Mouse (Mus musculus): ENCODE measurements around the gene Plekha7.

The Plekha7 gene

GRCm38 (mm10) chr7:116287959-116288358, 20.2 kb downstream of the Plekha7 start:
- no peak for DNase-seq

GRCm38 (mm10) chr7:116286611-116287355, 21.4 kb downstream of the Plekha7 start:
- no peak for DNase-seq

GRCm38 (mm10) chr7:116286173-116286572, 22.0 kb downstream of the Plekha7 start:
- peak; percentile 66 for DNase-seq

GRCm38 (mm10) chr7:116285216-116285615, 23.0 kb downstream of the Plekha7 start:
- DNase-seq, result no peak

- peak; percentile 95 for DNase-seq
Measured at GRCm38 (mm10) chr7:116282755-116283154, 25.4 kb downstream of the Plekha7 start.

- DNase-seq, result peak; percentile 86
Measured at GRCm38 (mm10) chr7:116280126-116280525, 28.1 kb downstream of the Plekha7 start.

GRCm38 (mm10) chr7:116278280-116278679, 29.9 kb downstream of the Plekha7 start:
- DNase-seq, result no peak

GRCm38 (mm10) chr7:116276315-116276714, 31.9 kb downstream of the Plekha7 start:
- no peak for DNase-seq

GRCm38 (mm10) chr7:116273111-116273510, 35.1 kb downstream of the Plekha7 start:
- DNase-seq, result no peak

- DNase-seq, result no peak
Measured at GRCm38 (mm10) chr7:116269501-116269995, 38.6 kb downstream of the Plekha7 start.

GRCm38 (mm10) chr7:116268113-116268926, 39.9 kb downstream of the Plekha7 start:
- DNase-seq, result no peak

GRCm38 (mm10) chr7:116263281-116263680, 44.9 kb downstream of the Plekha7 start:
- DNase-seq, result no peak

GRCm38 (mm10) chr7:116262508-116262907, 45.7 kb downstream of the Plekha7 start:
- DNase-seq, result peak; percentile 73

GRCm38 (mm10) chr7:116262101-116262500, 46.1 kb downstream of the Plekha7 start:
- DNase-seq, result peak; percentile 73

GRCm38 (mm10) chr7:116260826-116261615, 47.2 kb downstream of the Plekha7 start:
- no peak for DNase-seq

- no peak for DNase-seq
Measured at GRCm38 (mm10) chr7:116258464-116259185, 49.6 kb downstream of the Plekha7 start.

GRCm38 (mm10) chr7:116257953-116258352, 50.2 kb downstream of the Plekha7 start:
- no peak for DNase-seq

- DNase-seq, result no peak
Measured at GRCm38 (mm10) chr7:116255664-116256063, 52.5 kb downstream of the Plekha7 start.

GRCm38 (mm10) chr7:116254660-116255059, 53.5 kb downstream of the Plekha7 start:
- no peak for DNase-seq

- no peak for DNase-seq
Measured at GRCm38 (mm10) chr7:116252470-116252869, 55.7 kb downstream of the Plekha7 start.

- DNase-seq, result no peak
Measured at GRCm38 (mm10) chr7:116251516-116251915, 56.7 kb downstream of the Plekha7 start.

- DNase-seq, result no peak
Measured at GRCm38 (mm10) chr7:116248536-116248935, 59.6 kb downstream of the Plekha7 start.
